Mouse (Mus musculus): ENCODE measurements at regions not wholly inside any gene's neighbourhood (a gene's known extent, or its start where the extent isn't known, plus 50 kb on each side); places are given as distances from the start of the nearest gene placed in this dataset.

- no peak for DNase-seq (ENCODE audit: extremely low spot score, low spot score)
These were observed 54.7 kb upstream of the Gnai1 start for GRCm38 (mm10) chr5:18414892-18415291.
